Mouse (Mus musculus): ENCODE results near the gene Fth1. TPM values are rescaled to one million over a fixed set of nuclear protein-coding genes. Genes with fewer than 3 reads are reported as not detected.

The Fth1 gene
- total RNA-seq, 1 experiment from 2014 or later: 1,498 TPM

GRCm38 (mm10) chr19:10014824-10015223 lies 34.4 kb downstream of the Fth1 start:
- no peak for ATAC-seq (ENCODE audit: extremely low read depth, insufficient number of reproducible peaks, low FRiP score, poor library complexity, severe bottlenecking)

DNA sequence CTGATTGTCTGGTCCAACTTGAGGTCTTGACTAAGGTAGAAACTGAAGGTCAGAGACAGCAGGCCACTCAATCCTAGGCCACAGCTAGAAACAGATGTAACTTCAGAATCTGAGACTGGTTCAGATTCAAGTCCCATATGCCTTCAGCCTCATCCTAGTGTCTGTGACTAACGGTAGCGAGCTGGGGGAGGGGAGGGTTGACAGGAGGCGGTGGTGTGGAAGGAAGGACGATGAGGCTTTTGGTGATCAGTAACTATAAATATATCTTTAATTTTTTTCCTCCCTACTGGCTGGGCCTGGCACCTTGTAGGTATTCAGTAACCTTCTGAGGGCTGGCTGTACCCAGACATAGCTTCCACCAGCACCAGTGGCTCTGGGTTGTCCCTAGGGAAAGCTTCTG lies 35.0 kb downstream of the Fth1 start:
- no peak for ATAC-seq (ENCODE audit: extremely low read depth, insufficient number of reproducible peaks, low FRiP score, poor library complexity, severe bottlenecking)

DNA sequence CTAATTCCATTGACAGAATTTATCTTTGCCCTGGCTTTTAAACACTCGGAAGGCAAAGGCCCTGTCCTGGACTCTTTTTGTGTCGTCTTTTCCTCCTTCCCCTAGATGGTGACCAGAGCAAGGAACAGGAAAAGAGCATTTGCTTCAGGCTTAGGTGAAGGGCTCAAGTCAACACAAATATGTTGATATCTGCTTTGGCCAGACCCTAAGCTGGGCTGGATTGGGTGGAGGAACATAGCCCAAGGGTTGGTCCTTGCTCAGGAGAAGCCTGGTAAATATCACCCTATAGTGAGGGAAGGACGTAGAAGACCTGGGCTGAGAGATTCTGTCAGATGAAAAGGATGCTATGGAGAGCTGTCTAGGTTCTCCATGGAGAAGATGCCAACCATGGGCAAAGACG lies 35.8 kb downstream of the Fth1 start:
- no peak for ATAC-seq (ENCODE audit: extremely low read depth, insufficient number of reproducible peaks, low FRiP score, poor library complexity, severe bottlenecking)

- peak; percentile 31; the same call in 1 of the 2 replicates for ATAC-seq (ENCODE audit: extremely low read depth, insufficient number of reproducible peaks, low FRiP score, poor library complexity, severe bottlenecking)
Observed at GRCm38 (mm10) chr19:10017637-10018526, 37.5 kb downstream of the Fth1 start.

GRCm38 (mm10) chr19:10018527-10018818 lies 38.1 kb downstream of the Fth1 start:
- no peak for ATAC-seq (ENCODE audit: extremely low read depth, insufficient number of reproducible peaks, low FRiP score, poor library complexity, severe bottlenecking)

GRCm38 (mm10) chr19:10019214-10019760 lies 38.9 kb downstream of the Fth1 start:
- no peak for ATAC-seq (ENCODE audit: extremely low read depth, insufficient number of reproducible peaks, low FRiP score, poor library complexity, severe bottlenecking)

DNA sequence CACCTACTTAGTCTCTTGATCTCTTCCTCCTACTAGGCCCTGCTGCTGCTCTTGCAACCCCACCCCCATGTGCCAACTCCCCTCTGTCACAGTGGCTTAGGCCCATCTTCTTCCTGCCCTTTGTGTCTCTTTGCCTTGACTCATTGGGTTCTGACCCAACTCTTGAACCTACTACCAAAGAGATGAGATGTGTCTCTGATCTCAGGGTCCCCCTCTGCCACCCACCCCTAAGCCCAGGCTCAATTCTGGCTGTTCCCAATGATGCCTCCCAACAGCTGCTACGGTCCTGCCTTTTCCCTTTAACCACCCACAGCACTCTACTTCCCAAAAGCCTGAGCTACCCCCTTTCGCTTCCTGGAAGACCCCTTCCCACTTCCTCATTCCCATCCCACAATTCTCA lies 41.6 kb downstream of the Fth1 start:
- ATAC-seq (ENCODE audit: extremely low read depth, insufficient number of reproducible peaks, low FRiP score, poor library complexity, severe bottlenecking): no peak

DNA sequence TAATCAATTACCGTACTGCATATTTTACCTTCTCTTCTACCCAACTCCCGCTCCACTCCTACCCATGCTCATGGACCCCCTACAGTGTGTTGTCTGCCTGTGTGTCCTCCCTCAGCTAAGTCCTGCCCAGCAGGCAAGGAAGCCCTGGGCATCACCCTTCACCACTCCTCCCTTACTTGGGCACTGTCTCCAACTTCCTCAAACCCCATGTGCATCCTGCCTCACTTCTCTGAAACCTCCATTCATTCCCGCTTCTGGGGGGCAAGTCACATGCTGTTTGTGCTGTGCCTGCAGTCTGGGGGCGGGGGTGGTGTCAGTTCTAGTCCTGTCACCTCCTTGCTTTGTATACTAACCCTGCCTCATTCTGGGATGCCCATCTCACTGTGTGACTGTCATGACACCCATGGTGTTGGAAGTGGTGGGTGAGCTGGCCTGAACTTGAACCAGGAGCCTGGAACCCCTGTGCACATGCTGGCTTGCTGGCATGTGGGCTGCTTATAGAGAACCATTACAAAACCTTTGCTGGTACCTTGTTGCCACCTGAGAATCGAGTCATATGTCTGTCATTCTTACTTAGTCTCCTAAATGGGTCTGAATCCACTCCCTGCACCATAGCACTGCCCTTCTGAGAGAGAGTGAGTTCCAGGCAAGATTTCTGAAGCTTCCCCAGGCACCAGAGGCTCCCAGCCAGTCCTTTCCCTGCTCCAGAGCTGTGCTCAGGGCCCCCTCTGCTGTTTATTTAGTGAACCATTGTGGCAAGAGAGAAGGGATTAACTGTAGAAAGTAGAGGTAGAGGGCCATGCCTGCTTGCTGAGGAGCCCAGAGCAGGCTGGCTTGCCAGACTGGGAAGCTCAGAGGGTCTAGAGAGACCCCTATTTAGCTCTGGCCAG lies 42.3 kb downstream of the Fth1 start:
- no peak for ATAC-seq (ENCODE audit: extremely low read depth, insufficient number of reproducible peaks, low FRiP score, poor library complexity, severe bottlenecking)

DNA sequence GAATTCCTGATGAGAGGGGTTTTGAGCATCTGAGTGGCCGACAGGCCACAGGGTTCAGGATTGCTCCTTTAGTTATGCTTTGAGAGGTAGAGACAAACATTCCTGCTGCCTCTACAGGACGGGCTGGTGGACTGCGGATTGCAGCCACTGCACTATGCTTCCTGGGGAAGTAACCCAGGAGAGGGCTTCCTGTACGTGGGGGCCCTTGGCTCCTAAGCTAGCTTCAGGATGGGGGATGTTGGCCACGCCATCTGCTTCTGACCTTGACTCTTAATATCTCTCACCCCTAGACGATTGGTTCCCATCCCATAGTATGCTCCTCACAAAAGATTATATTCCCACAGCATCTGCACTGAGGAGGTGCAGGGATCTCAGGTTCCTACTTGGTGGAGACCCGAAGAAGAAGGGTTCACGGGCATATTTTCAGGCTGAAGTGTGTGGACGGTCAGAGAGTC lies 42.9 kb downstream of the Fth1 start:
- ATAC-seq (ENCODE audit: extremely low read depth, insufficient number of reproducible peaks, low FRiP score, poor library complexity, severe bottlenecking): no peak

DNA sequence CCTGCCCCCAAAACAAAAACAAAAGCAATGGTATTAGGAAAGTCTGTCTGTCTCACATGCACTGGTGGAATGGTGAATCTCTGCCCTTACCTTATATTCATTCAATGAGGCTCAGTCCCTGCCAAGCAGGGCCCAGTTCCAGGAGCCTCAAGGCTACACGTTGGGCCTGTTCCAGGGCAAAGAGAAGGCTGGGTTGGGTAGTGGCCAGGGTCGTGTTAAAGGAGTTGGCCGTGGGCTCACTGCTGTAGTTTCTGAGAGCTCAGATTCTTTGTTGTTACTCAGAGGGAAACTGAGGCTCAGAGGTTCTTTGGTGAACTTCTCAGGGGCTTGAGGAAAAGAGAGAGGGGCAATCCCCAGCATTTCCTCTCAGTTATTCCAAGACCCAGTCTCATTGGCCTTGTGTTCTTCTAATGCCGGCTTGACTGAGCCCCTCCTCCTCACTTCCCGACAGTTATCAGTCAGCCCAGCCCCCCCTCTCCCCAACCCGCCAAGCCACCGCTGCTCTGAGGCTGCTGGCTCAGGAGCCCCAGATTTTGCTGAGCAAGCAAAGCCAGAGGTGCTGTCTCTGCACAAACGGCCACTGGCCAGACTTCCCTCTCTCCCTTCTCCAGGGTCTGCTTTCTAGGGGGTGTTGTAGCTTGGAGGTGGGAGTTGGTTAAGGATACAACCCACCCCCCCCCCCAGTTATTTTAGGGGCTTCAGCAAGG lies 44.9 kb downstream of the Fth1 start:
- no peak for ATAC-seq (ENCODE audit: extremely low read depth, insufficient number of reproducible peaks, low FRiP score, poor library complexity, severe bottlenecking)

- no peak for ATAC-seq (ENCODE audit: extremely low read depth, insufficient number of reproducible peaks, low FRiP score, poor library complexity, severe bottlenecking)
Observed at GRCm38 (mm10) chr19:10029746-10030145, 49.3 kb downstream of the Fth1 start.

DNA sequence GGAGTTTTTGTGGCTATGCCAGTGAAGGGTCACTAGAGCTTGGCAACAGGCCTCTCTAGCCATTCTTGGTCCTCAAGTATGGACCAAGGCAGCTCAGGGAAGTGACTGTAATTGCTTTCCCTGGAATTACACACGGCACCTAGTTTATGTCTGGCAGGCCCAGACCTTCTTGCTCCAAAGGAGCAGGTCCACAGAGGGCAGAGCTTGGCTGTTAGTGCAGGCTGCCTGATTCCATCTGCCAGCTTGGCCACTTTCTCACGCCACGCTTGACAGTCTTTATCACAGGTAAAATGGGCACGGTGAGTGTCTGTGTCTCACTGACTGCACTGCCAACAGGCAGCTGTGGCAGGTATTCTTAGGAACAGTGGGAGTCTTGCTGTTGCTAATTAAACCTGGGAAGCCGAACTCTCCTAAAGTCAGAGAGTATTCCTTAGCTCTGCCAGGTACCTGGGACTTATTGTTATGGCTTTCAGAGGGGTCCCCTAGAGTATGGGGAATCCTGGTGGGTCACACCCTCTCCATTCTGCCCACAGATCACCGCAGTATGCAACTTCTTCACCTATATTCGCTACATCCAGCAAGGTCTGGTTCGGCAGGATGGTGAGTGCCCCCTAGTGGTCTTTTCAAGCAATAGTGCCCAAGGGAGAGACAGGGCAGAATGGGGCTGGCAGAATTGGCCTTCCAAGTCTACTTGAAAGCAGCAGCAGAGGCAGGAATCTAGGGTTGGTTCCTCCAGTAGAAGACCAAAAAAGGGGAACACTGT lies 53.0 kb downstream of the Fth1 start:
- ATAC-seq (ENCODE audit: extremely low read depth, insufficient number of reproducible peaks, low FRiP score, poor library complexity, severe bottlenecking): peak; percentile 57

- ATAC-seq (ENCODE audit: extremely low read depth, insufficient number of reproducible peaks, low FRiP score, poor library complexity, severe bottlenecking): no peak
Observed at GRCm38 (mm10) chr19:10034356-10034755, 54.0 kb downstream of the Fth1 start.

Other genes with a start within 250 kb of the Fth1 start
- not detected in 2 replicates for gene Scgb2a2, start 133.0 kb upstream of the Fth1 start, total RNA-seq (2017)
- gene Incenp, start 81.0 kb upstream of the Fth1 start, total RNA-seq (2017): 15.4 and 20.4 TPM in 2 replicates
- 0.23 TPM in 1 of 2 replicates, not detected in the other for gene Best1, start 21.0 kb downstream of the Fth1 start, total RNA-seq (2017)
- gene Rab3il1, start 21.1 kb downstream of the Fth1 start, total RNA-seq (2017): not detected in 2 replicates
- gene Fads3, start 61.0 kb downstream of the Fth1 start, total RNA-seq (2017): not detected in 2 replicates
- 0.35 TPM in 1 of 2 replicates, not detected in the other for gene Fads2, start 121.1 kb downstream of the Fth1 start, total RNA-seq (2017)
- gene Fads1, start 202.3 kb downstream of the Fth1 start, total RNA-seq (2017): 0.23 and 3.2 TPM in 2 replicates
- 57.5 and 74.8 TPM in 2 replicates for gene Tmem258, start 223.4 kb downstream of the Fth1 start, total RNA-seq (2017)
- 17.2 and 18.9 TPM in 2 replicates for gene Fen1, start 223.6 kb downstream of the Fth1 start, total RNA-seq (2017)